Mouse (Mus musculus): Measurements from ENCODE around the gene Gm5134. TPM values are rescaled to one million over a fixed set of nuclear protein-coding genes. Genes with fewer than 3 reads are reported as not detected.
"Not testable (repeated sequence)": the region's sequence is repeated elsewhere in the genome, so short reads cannot be mapped to it uniquely, and the experiment has no call there.

Gene Gm5134
- total RNA-seq, 2 experiments from 2014 or later, result not detected

- not testable (repeated sequence) for DNase-seq
These were observed 40.4 kb downstream of the Gm5134 start for GRCm38 (mm10) chr10:75994531-75995210.

GRCm38 (mm10) chr10:75995463-75995862 is 41.1 kb downstream of the Gm5134 start:
- no peak for DNase-seq

- no peak for DNase-seq
These were observed 42.0 kb downstream of the Gm5134 start for GRCm38 (mm10) chr10:75996315-75996714.

GRCm38 (mm10) chr10:76001160-76001559 is 46.8 kb downstream of the Gm5134 start:
- peak; percentile 19 for DNase-seq

GRCm38 (mm10) chr10:76002101-76002521 is 47.8 kb downstream of the Gm5134 start:
- DNase-seq, result peak; percentile 26

- DNase-seq, result no peak
These were observed 48.3 kb downstream of the Gm5134 start for GRCm38 (mm10) chr10:76002615-76003014.

GRCm38 (mm10) chr10:76003221-76003620 is 48.9 kb downstream of the Gm5134 start:
- DNase-seq, result no peak

GRCm38 (mm10) chr10:76006385-76006784 is 52.1 kb downstream of the Gm5134 start:
- no peak for DNase-seq

GRCm38 (mm10) chr10:76009812-76010211 is 55.5 kb downstream of the Gm5134 start:
- DNase-seq, result no peak

- no peak for DNase-seq
These were observed 58.6 kb downstream of the Gm5134 start for GRCm38 (mm10) chr10:76012922-76013321.

GRCm38 (mm10) chr10:76016886-76017285 is 62.6 kb downstream of the Gm5134 start:
- DNase-seq, result no peak

- no peak for DNase-seq
These were observed 67.4 kb downstream of the Gm5134 start for GRCm38 (mm10) chr10:76021728-76022127.

GRCm38 (mm10) chr10:76023921-76024320 is 69.6 kb downstream of the Gm5134 start:
- no peak for DNase-seq

- DNase-seq, result no peak
These were observed 71.3 kb downstream of the Gm5134 start for GRCm38 (mm10) chr10:76025470-76026190.

GRCm38 (mm10) chr10:76027127-76028015 is 73.1 kb downstream of the Gm5134 start:
- DNase-seq, result no peak

- no peak for DNase-seq
These were observed 73.7 kb downstream of the Gm5134 start for GRCm38 (mm10) chr10:76028016-76028366.

- DNase-seq, result no peak
These were observed 74.1 kb downstream of the Gm5134 start for GRCm38 (mm10) chr10:76028396-76028795.

- no peak for DNase-seq
These were observed 75.0 kb downstream of the Gm5134 start for GRCm38 (mm10) chr10:76029276-76029675.

GRCm38 (mm10) chr10:76030496-76030895 is 76.2 kb downstream of the Gm5134 start:
- no peak for DNase-seq

GRCm38 (mm10) chr10:76031511-76032401 is 77.4 kb downstream of the Gm5134 start:
- DNase-seq, result peak; percentile 48

- DNase-seq, result peak; percentile 97
These were observed 78.2 kb downstream of the Gm5134 start, which contains the start of gene Zfp280b for GRCm38 (mm10) chr10:76032402-76033118. Gene Zfp280b, plus strand, starts transcription at chr10:76032650.

All from adrenal gland, postnatal 10 days (tissue).